Mouse (Mus musculus) kidney, postnatal 14 days (tissue): ENCODE results near the gene Ankrd13b.

Source experiments
- DNase-seq: peaks from one replicate; pipeline ENCODE4 v3.0.0; 2022; ENCODE audit warnings: mixed read lengths

The Ankrd13b gene

DNA sequence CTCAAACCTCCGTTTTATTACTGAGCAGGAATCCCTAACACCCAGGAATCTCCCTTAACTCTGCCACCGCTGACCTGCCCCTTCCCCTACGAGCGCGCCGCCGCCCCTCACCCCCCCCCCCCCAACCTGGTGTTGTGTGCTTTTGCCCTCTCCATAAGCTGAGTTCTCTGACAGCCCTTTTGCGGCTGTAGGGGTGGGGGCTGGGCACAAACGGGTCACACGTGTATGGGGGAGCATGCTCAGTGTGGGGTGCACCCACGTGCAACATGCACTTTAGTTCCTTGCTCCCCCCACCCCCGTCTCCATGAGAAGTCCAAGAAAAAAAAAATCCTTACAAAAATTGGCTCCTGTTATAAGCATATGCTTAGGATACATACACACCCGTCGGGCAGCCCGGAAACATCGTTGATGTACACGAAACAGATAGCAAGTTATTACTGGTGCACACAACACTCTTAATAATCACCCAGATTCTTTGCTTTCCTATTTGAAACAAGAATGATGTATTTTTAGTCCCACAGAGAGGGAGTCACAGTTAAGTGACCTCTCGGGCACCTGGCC, 2.9 kb upstream of the Ankrd13b start:
- peak; percentile 44 for DNase-seq

GRCm38 (mm10) chr11:77491502-77492291, 2.2 kb upstream of the Ankrd13b start:
- DNase-seq = peak; percentile 79

DNA sequence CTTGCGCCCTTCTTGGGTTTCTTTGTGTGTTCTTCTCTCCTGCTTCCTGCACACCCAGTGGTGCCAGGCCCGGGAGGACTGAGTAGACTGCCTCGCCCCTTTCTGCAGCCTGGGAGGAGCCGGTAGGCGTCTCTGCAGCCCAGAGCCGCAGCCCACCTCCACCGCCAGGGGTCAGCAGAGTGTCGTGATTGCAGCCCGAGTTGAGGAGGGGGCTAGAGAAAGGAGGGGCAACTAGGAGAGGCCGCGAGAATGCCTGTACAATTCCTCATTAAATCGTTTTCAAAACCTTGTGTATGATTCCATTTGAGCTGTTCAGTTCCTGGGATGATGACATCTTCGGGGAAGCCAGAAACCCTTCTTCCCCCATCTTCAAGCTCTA, 1.6 kb upstream of the Ankrd13b start:
- peak; percentile 92 for DNase-seq

- peak; percentile 2 for DNase-seq
Observed at GRCm38 (mm10) chr11:77490451-77490850, 973 bp upstream of the Ankrd13b start.

- DNase-seq = peak; percentile 17
Observed at GRCm38 (mm10) chr11:77488771-77489581, 502 bp downstream of the Ankrd13b start.

DNA sequence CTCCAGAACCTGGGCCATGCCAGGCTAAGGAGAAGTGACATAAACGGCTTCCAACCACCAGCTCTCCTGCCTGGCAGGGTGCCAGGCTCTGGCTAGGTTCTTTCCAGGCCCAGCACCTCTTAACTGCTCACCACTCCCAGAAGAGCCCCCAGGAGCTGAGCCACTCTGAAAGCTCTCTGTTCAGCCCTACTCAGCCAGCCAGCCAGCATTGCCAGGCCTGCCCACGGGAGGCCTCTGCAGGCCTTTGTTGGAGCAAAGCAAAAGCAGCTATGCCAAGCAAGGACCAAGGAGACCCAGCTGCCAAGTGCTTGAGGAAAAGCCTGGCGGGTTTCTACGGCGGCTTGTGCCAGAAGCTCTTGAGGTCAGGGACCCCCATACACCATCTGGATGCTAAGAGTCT, 2.7 kb downstream of the Ankrd13b start:
- peak; percentile 27 for DNase-seq

- DNase-seq = no peak
Observed at GRCm38 (mm10) chr11:77485229-77485628, 4.2 kb downstream of the Ankrd13b start.

DNA sequence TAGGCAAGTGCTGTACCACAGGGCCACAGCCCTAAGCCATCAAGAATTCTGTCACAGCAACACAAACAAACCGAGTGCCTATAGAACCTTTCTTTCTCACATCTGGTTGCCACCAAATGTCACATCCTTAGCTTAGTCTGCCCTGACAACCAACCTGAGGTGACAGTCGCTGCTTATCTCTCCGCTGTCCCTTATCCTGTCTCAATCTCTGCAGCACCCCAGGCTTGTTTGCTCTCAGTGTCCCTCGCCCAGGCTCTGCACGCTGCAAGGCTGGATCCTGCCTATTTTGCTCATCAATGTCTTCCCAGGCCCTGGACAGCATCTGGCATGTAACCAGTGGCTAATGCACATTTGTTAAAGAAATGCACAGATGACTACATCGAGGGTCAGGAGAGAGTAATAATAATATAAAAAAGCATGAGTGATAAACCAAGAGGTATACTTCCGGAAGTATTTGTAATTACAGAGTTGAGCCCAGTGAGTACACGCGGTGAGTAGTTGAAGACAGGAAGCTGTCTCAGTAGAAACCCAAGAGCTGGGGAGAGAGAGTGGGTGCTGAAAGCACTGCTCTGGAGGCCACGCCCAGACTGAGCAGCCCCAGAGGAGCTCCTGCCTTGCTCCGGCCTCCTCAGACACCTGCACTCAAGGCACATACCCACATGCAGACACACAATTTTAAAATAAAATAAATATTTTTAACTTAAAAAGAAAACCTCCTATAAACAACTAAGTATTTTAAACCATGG, 5.8 kb downstream of the Ankrd13b start:
- no peak for DNase-seq

GRCm38 (mm10) chr11:77483043-77483442, 6.4 kb downstream of the Ankrd13b start:
- DNase-seq = no peak

GRCm38 (mm10) chr11:77476895-77477294, 12.6 kb downstream of the Ankrd13b start:
- DNase-seq = peak; percentile 20

DNA sequence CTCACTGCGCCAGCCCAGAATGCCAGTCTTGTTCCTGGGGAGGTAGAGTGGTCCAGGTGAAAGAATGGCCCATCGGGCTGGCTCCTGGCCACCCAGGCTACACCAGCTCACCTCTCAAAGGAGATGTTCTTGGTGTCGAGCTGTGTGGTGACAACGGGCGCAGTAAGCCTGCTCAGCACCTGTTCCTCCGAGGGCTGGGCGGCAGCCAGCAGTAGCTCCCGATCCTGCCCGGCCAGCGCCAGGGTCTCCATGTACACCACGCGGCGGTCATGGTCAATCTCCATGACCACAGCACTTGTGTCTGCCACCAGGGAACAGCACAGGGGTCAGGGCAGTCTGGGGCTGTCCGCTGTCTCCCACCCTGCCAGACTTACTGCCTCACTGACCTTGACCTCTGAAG, 13.3 kb downstream of the Ankrd13b start:
- peak; percentile 6 for DNase-seq

- no peak for DNase-seq
Observed at GRCm38 (mm10) chr11:77472775-77473174, 16.7 kb downstream of the Ankrd13b start.

DNA sequence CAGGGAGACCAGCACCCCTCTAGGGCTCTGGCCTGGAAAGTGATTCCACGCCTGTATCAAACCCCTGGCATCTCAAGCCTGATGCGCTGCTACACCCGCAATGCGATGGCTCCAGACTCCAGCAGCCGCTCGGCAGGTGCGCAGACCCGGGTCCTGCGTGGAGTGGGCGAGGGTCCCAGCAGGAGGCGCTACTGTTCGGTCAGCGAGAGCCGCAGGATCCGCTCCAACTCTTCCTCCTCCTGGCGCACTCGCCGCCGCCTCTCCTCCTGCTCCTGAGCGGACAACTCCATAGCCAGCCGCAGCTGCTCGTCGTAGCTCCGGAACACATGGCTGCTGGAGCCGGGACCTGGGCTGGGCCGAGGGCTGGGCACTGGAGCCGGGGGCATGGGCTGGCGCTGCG, 18.1 kb downstream of the Ankrd13b start:
- no peak for DNase-seq

GRCm38 (mm10) chr11:77468397-77468796, 21.1 kb downstream of the Ankrd13b start:
- DNase-seq = no peak

DNA sequence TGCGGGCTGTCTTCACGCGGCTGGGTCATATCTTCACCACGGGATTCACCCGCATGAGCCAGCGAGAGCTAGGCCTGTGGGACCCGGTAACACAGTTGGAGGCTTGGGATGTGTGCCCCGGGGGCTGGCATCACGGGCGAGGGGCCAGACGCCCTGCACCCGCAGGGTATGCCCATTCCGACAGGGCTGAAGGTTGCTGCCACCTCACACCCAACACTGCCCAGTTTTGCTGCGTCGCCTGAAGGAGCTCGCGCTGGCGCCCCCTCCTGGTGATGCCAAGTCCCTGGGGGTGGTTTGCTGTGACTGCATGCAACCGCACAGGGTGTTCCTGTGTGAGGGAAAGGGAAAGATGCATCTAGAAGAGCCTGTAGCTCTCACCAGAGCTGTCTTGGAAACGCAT, 21.7 kb downstream of the Ankrd13b start:
- DNase-seq = peak; percentile 79

GRCm38 (mm10) chr11:77467157-77467556, 22.3 kb downstream of the Ankrd13b start:
- DNase-seq = peak; percentile 87

- DNase-seq = no peak
Observed at GRCm38 (mm10) chr11:77466544-77466943, 22.9 kb downstream of the Ankrd13b start.

DNA sequence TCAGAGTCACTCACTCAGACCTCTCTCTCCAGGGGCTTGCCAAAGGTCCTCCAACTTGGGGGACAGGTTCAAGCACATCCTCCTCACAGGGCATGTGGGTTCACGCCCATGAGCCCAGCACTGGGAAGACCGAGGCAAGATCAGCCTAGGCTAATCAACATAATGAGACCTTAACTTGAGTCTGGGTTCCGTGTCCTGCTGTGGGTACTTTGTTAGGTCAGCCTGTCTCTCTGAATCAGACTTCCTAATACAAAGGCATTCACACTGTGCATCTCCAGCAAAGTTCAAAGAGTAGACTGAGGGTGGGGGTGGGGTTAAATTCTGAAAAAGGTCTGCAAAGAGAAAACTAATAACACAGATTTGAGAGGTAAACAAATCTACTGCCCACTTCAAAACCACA, 24.4 kb downstream of the Ankrd13b start:
- no peak for DNase-seq

GRCm38 (mm10) chr11:77464684-77465083, 24.8 kb downstream of the Ankrd13b start:
- no peak for DNase-seq

DNA sequence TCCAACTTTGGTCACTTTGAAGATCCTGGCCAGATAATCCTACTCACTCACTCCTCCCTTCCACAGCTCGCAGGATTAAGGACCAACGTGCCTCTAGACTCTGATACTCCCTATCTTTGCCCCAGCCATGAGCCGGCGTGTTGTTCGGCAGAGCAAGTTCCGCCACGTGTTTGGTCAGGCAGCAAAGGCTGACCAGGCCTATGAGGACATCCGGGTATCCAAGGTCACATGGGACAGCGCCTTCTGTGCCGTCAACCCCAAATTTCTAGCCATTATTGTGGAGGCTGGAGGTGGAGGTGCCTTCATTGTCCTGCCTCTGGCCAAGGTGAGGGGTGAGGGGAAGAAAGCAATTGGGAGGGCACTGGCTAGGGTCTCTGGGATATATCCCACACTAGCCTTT, 25.7 kb downstream of the Ankrd13b start:
- DNase-seq = no peak

DNA sequence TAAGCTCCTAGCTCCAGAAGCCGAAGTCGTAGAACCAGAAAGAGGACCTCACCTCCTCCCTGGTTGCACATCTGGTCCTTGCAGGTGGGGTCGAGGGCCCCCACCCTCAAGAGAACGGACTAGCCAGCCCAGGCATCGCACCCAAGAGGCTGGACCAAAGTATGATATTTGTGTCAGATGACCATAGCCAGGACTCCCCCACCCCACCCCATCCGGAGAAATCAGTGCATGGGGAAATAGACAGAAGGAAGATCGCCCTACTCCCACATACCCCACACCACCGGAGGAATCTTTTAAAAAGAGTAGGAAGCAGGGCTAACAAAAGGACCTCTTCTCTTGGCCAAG, 26.4 kb downstream of the Ankrd13b start:
- DNase-seq = no peak

- peak; percentile 89 for DNase-seq
Observed at GRCm38 (mm10) chr11:77462283-77463100, 27.0 kb downstream of the Ankrd13b start, which contains the start of gene Coro6. TSS of gene Coro6 (plus strand) at chr11:77462411.
